Mouse (Mus musculus): ENCODE data around the gene Plekhg6. TPM values are rescaled to one million over a fixed set of nuclear protein-coding genes. Genes with fewer than 3 reads are reported as not detected.

Plekhg6 gene
- polyA plus RNA-seq, 1 experiment from 2014 or later: 0.05 TPM

DNA sequence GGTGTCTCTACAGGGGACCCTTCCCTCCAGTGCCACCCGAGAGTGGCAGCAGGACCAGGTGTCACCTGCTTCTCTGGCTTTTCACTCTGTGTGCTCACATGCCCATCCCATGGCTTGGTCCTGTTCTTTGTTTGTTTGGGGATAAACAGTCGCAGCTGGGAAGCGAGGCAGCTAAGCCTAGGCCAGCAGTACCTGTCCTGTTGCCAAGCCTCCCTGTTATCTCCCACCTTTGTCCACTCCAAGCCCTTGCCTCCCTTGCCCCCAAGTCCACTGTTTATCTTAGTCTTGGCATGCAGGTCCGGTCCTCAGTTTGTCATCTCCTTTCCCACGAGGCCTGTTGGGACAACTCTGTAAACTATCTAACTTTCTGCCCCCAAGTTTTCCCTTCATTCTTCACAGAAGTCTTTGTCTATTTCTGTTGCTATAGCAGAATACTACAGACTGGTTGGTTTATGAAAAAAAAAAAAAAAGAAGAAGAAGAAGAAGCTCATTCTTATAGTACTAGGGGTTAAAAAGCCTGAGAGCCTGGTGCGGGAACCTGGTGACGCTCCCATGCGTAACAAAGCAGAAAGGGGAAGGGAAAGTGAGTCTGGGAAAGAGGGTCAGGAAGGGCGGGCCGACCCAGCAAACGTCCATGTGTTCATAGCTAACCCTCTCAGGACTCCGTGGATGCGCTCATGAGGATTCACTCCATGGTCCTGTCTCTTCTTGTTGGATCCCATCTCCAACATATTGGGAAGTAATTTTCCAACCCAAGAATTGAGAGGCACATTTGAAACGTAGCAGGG lies 47.3 kb downstream of the Plekhg6 start:
- H3K4me3 ChIP-seq (ENCODE audit: control insufficient read depth in 1 of 2, insufficient read depth in 1 of 2, low read depth in 1 of 2, low read length in 2 of 2): no peak overlapping the region
- WGBS: 69% methylated on average over 14 of the region's 14 CpGs
- H3K4me2 ChIP-seq (ENCODE audit: low read length): no peak overlapping the region
- no peak overlapping the region for H3K27ac ChIP-seq (replicated peaks in 1 of 2; ENCODE audit: control insufficient read depth in 1 of 2, insufficient read depth in 1 of 2, low read depth in 2 of 2, low read length in 2 of 2)
- no peaks in the 10 kb centered on the region for H3K27me3 ChIP-seq (ENCODE audit: control insufficient read depth, insufficient read depth, low read length)
- ATAC-seq (ENCODE audit: insufficient number of reproducible peaks, insufficient read depth, low FRiP score, low read depth): no peak
- H3K9me3 ChIP-seq (ENCODE audit: control insufficient read depth, low read length): no peaks in the 10 kb centered on the region
- H3K9ac ChIP-seq (ENCODE audit: low read length): no peak overlapping the region
- H3K36me3 ChIP-seq (ENCODE audit: control insufficient read depth, insufficient read depth, low read length): no peaks in the 10 kb centered on the region
- H3K4me1 ChIP-seq (ENCODE audit: control insufficient read depth in 2 of 2, insufficient read depth in 2 of 2, low read length in 2 of 2): peaks cover 0 to 2% of the 10 kb centered on the region in 2 experiments; a peak in 1 of 4 replicates

DNA sequence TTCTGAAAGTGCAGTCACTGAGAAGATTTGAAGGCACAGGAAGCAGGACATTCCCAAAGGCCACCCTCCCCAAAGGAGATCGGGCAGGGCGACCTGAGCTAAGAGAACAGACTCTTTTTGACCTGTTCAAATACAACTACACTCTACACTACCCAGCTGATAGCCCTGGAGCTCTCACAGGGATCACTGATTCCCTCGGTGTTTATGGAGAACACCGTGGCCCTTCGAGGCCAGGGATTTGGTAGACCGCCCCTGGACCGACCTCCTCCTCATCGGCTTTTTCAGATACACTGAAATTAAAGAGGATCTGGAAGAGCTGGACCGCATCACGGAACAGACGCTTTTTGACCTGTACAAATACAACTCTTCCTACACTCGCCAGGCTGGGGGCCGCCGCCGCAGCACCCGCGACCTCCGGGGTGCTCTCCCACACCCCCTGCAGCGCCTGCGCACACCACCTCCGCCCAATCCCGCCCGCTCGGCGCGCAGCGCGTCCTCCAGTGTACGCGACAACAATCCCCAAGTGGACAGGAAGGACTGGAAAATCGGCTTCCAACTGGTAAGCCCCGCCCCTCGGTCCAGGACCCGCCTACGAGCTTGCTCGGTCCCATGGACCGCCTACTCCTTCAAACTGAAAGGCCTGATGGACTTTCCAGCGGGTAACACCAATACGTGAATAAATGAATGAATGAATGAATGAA lies 49.8 kb downstream of the Plekhg6 start:
- WGBS: under 1% methylated on average over 39 of the region's 39 CpGs
- H3K4me3 ChIP-seq (ENCODE audit: control insufficient read depth in 1 of 2, insufficient read depth in 1 of 2, low read depth in 1 of 2, low read length in 2 of 2): peak overlapping the region; percentile 47 to 58
- H3K9ac ChIP-seq (ENCODE audit: low read length): peak overlapping the region; percentile 78
- H3K27me3 ChIP-seq (ENCODE audit: control insufficient read depth, insufficient read depth, low read length): no peaks in the 10 kb centered on the region
- ATAC-seq (ENCODE audit: insufficient number of reproducible peaks, insufficient read depth, low FRiP score, low read depth): peak; percentile 86
- H3K4me1 ChIP-seq (ENCODE audit: control insufficient read depth in 2 of 2, insufficient read depth in 2 of 2, low read length in 2 of 2): peaks cover 0 to 2% of the 10 kb centered on the region in 2 experiments; a peak in 1 of 4 replicates
- peak overlapping the region; percentile 90 for H3K4me2 ChIP-seq (ENCODE audit: low read length)
- H3K36me3 ChIP-seq (ENCODE audit: control insufficient read depth, insufficient read depth, low read length): no peaks in the 10 kb centered on the region
- no peaks in the 10 kb centered on the region for H3K9me3 ChIP-seq (ENCODE audit: control insufficient read depth, low read length)
- H3K27ac ChIP-seq (replicated peaks in 1 of 2; ENCODE audit: control insufficient read depth in 1 of 2, insufficient read depth in 1 of 2, low read depth in 2 of 2, low read length in 2 of 2): peak overlapping the region; percentile 17 to 38; a peak in 1 of 4 replicates

DNA sequence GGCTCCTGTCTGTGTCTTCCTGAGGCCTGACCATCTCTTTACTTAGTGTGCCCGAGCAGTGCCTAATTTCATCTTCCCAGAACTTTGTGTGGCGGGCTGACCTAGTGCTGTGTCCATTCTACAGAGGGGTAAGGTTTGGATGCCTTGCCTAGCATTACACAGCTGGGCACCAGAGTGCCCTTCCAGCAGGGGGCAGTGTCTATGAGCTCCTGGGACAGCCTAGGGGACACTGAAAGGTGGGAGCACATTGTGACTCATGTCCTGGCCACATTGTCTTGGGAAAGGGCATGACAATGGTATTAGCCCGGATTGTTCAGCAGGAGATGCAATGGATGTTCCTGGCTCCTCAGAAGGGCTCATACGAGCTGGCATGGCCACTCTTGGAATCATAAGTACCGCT lies 52.4 kb downstream of the Plekhg6 start:
- H3K9me3 ChIP-seq (ENCODE audit: control insufficient read depth, low read length): no peaks in the 10 kb centered on the region
- no peak for ATAC-seq (ENCODE audit: insufficient number of reproducible peaks, insufficient read depth, low FRiP score, low read depth)
- H3K4me2 ChIP-seq (ENCODE audit: low read length): no peak overlapping the region
- H3K4me1 ChIP-seq (ENCODE audit: control insufficient read depth in 2 of 2, insufficient read depth in 2 of 2, low read length in 2 of 2): peaks cover 5 to 8% of the 10 kb centered on the region in 2 experiments; a peak in 1 of 4 replicates
- H3K9ac ChIP-seq (ENCODE audit: low read length): no peak overlapping the region
- peaks cover 5% of the 10 kb centered on the region; the same call in 1 of the 2 replicates for H3K27me3 ChIP-seq (ENCODE audit: control insufficient read depth, insufficient read depth, low read length)
- WGBS: 83% methylated on average over 5 of the region's 5 CpGs
- no peak overlapping the region for H3K27ac ChIP-seq (replicated peaks in 1 of 2; ENCODE audit: control insufficient read depth in 1 of 2, insufficient read depth in 1 of 2, low read depth in 2 of 2, low read length in 2 of 2)
- H3K4me3 ChIP-seq (ENCODE audit: control insufficient read depth in 1 of 2, insufficient read depth in 1 of 2, low read depth in 1 of 2, low read length in 2 of 2): no peak overlapping the region
- no peaks in the 10 kb centered on the region for H3K36me3 ChIP-seq (ENCODE audit: control insufficient read depth, insufficient read depth, low read length)

DNA sequence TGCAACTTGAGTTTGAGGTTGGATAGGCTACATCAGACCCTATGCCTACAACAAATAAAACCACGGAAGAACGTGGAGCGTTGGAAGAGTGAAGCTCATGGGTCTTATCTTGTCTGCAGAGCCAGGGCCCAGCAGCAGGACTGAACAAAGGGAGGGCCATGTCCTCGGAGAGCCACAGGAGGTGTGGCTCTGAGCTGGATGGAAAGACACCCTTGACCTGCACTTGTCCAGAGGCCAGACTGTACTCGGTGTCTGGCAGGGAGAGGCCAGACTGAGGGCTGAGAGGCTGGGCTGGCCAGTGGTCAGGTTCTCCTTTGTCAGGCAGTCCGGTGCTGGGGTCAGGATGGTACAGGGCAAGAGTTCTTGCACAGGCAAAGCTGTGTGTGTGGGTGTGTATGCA lies 55.3 kb downstream of the Plekhg6 start:
- Histone ChIP-seq H3K9ac (ENCODE audit: low read length) (peak overlapping the region; percentile 34; the same call in 1 of the 2 replicates), H3K4me1 (ENCODE audit: control insufficient read depth in 2 of 2, insufficient read depth in 2 of 2, low read length in 2 of 2) (peaks cover 5 to 9% of the 10 kb centered on the region in 2 experiments; a peak in 2 of 4 replicates), H3K36me3 (ENCODE audit: control insufficient read depth, insufficient read depth, low read length) (no peaks in the 10 kb centered on the region), H3K9me3 (ENCODE audit: control insufficient read depth, low read length) (no peaks in the 10 kb centered on the region), H3K27me3 (ENCODE audit: control insufficient read depth, insufficient read depth, low read length) (peaks cover 34% of the 10 kb centered on the region), H3K27ac (replicated peaks in 1 of 2; ENCODE audit: control insufficient read depth in 1 of 2, insufficient read depth in 1 of 2, low read depth in 2 of 2, low read length in 2 of 2) (no peak overlapping the region), H3K4me3 (ENCODE audit: control insufficient read depth in 1 of 2, insufficient read depth in 1 of 2, low read depth in 1 of 2, low read length in 2 of 2) (no peak overlapping the region), H3K4me2 (ENCODE audit: low read length) (no peak overlapping the region)
- no peak for ATAC-seq (ENCODE audit: insufficient number of reproducible peaks, insufficient read depth, low FRiP score, low read depth)
- 19% methylated on average over 6 of the region's 6 CpGs for WGBS

DNA sequence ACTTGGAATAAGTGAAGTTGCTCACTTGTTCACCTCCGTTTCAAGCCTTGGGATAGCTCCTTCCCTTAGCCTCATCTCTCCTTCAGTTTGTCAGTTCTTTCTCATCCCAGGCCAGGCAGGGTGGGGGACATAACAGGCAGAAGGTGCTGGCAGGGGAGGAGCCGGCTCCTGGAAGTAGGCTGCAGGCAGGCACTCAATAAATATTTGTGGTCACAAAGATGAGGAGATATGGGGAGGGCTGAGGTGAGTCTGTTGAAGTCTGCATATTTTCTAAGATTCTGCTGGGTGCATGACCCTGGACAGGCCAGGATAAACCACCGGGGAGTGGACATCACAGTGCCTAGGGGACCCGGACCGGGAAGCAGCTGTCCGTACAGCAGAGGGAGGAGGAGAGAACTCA lies 57.0 kb downstream of the Plekhg6 start:
- 63% methylated on average over 6 of the region's 6 CpGs for WGBS
- Histone ChIP-seq H3K9ac (ENCODE audit: low read length) (no peak overlapping the region), H3K4me1 (ENCODE audit: control insufficient read depth in 2 of 2, insufficient read depth in 2 of 2, low read length in 2 of 2) (peaks cover 5 to 9% of the 10 kb centered on the region in 2 experiments; a peak in 2 of 4 replicates), H3K27me3 (ENCODE audit: control insufficient read depth, insufficient read depth, low read length) (peaks cover 43% of the 10 kb centered on the region), H3K9me3 (ENCODE audit: control insufficient read depth, low read length) (no peaks in the 10 kb centered on the region), H3K4me2 (ENCODE audit: low read length) (no peak overlapping the region), H3K4me3 (ENCODE audit: control insufficient read depth in 1 of 2, insufficient read depth in 1 of 2, low read depth in 1 of 2, low read length in 2 of 2) (no peak overlapping the region), H3K27ac (replicated peaks in 1 of 2; ENCODE audit: control insufficient read depth in 1 of 2, insufficient read depth in 1 of 2, low read depth in 2 of 2, low read length in 2 of 2) (no peak overlapping the region), H3K36me3 (ENCODE audit: control insufficient read depth, insufficient read depth, low read length) (no peaks in the 10 kb centered on the region)
- ATAC-seq (ENCODE audit: insufficient number of reproducible peaks, insufficient read depth, low FRiP score, low read depth): no peak

DNA sequence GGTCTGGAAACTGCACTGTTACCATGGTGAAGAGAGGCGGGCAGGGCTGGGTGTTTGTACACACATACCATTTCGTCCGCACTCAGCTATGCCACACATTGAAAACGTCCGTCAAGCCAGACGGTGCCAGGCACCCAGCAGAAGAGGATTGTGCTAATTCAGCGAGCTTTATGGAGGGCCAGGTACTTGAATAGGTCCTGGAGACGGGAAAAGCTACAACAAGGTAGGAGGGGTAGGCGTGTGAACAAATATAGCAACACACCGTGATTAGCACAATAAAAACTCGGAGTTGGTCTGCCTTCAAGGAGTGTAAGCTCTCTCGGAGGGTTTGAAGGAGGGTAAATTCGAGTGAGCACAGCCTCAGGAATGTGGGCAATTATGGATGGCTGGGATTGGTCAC lies 57.8 kb downstream of the Plekhg6 start:
- Histone ChIP-seq H3K4me2 (ENCODE audit: low read length) (no peak overlapping the region), H3K9ac (ENCODE audit: low read length) (no peak overlapping the region), H3K9me3 (ENCODE audit: control insufficient read depth, low read length) (no peaks in the 10 kb centered on the region), H3K36me3 (ENCODE audit: control insufficient read depth, insufficient read depth, low read length) (no peaks in the 10 kb centered on the region), H3K4me1 (ENCODE audit: control insufficient read depth in 2 of 2, insufficient read depth in 2 of 2, low read length in 2 of 2) (peaks cover 5 to 9% of the 10 kb centered on the region in 2 experiments; a peak in 2 of 4 replicates), H3K27ac (replicated peaks in 1 of 2; ENCODE audit: control insufficient read depth in 1 of 2, insufficient read depth in 1 of 2, low read depth in 2 of 2, low read length in 2 of 2) (no peak overlapping the region), H3K27me3 (ENCODE audit: control insufficient read depth, insufficient read depth, low read length) (peaks cover 43% of the 10 kb centered on the region), H3K4me3 (ENCODE audit: control insufficient read depth in 1 of 2, insufficient read depth in 1 of 2, low read depth in 1 of 2, low read length in 2 of 2) (no peak overlapping the region)
- WGBS: 57% methylated on average over 13 of the region's 13 CpGs
- ATAC-seq (ENCODE audit: insufficient number of reproducible peaks, insufficient read depth, low FRiP score, low read depth): no peak

DNA sequence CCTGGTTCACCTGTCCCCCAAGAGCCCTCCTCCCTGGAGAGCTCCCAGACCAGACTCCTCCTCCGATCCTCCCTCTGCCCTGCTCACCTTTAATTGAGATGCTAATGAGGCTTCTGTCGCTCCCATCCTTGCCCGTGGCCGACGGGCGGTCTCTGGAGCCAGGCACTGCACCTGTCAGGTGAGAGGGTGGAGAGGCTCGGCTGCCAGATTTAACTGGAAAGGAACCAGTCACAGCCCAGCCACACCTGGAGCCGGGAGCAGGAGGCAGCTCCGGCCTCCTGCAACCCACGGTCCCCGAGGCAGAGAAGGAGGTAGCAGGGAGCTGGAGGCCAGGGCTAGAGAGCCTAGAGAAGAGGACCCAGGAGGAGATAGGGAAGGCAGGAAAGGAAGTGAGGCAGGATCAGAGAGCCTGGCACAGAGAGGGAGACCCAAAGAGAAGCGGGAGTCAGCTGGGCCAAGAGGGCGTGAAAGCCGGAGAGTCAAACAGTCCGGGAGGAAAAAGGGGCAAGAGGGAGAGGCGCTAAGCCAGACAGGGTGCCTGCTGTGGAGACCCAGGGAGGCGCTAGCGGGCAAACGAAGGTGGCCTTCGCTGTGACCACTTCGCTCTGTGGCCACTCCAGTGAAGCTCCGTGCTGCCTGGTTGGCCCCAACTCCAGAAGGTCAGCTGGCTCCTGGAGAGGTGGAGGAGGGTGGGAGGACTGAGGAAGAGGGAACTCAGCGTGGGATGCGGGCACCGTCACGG lies 59.3 kb downstream of the Plekhg6 start:
- whole genome bisulfite sequencing: 11% methylated on average over 26 of the region's 26 CpGs
- Histone ChIP-seq H3K27me3 (ENCODE audit: control insufficient read depth, insufficient read depth, low read length) (peaks cover 43% of the 10 kb centered on the region), H3K36me3 (ENCODE audit: control insufficient read depth, insufficient read depth, low read length) (no peaks in the 10 kb centered on the region), H3K9ac (ENCODE audit: low read length) (peak overlapping the region; percentile 30; the same call in 1 of the 2 replicates), H3K4me2 (ENCODE audit: low read length) (peak overlapping the region; percentile 39), H3K4me1 (ENCODE audit: control insufficient read depth in 2 of 2, insufficient read depth in 2 of 2, low read length in 2 of 2) (peaks cover 10 to 14% of the 10 kb centered on the region in 2 experiments; a peak in 2 of 4 replicates), H3K27ac (replicated peaks in 1 of 2; ENCODE audit: control insufficient read depth in 1 of 2, insufficient read depth in 1 of 2, low read depth in 2 of 2, low read length in 2 of 2) (no peak overlapping the region), H3K9me3 (ENCODE audit: control insufficient read depth, low read length) (no peaks in the 10 kb centered on the region), H3K4me3 (ENCODE audit: control insufficient read depth in 1 of 2, insufficient read depth in 1 of 2, low read depth in 1 of 2, low read length in 2 of 2) (no peak overlapping the region)
- ATAC-seq (ENCODE audit: insufficient number of reproducible peaks, insufficient read depth, low FRiP score, low read depth): no peak
